Mouse (Mus musculus) ES-Bruce4 (cell line): Measurements from ENCODE around the gene Rnf6.

ENCODE experiments used
- EP300 ChIP-seq: IDR thresholded peaks from 2 replicates; pipeline ENCODE4 v1.6.1; 2011; ENCODE audit warnings: low read depth, low read length; ENCODE audit not compliant: insufficient read depth
- POLR2A ChIP-seq: IDR thresholded peaks from one replicate; pipeline ENCODE4 v1.8.1; 2011; ENCODE audit warnings: low read length; ENCODE audit not compliant: insufficient read depth

- no peak for TF ChIP-seq EP300
- TF ChIP-seq POLR2A: no peak
Observed at GRCm38 (mm10) chr5:146240771-146241170, 19.4 kb upstream of the Rnf6 start.
